Mouse (Mus musculus) forebrain, embryonic 14.5 days (tissue): ENCODE measurements around the gene Nlgn2. TPM values are rescaled to one million over a fixed set of nuclear protein-coding genes. Genes with fewer than 3 reads are reported as not detected.
A peak's percentile ranks its signal among the peaks of the same experiment; 100 is the strongest.

Experiments
- ATAC-seq: fragments of 200-750 bp; cut with Nextera tagmentation; 2 replicates; pipeline ENCODE4 v1.8.0; 2017; ENCODE audit warnings: mild to moderate bottlenecking, moderate library complexity
- DNase-seq: peaks from one replicate; pipeline ENCODE4 v3.0.0-alpha.2; 2015; ENCODE audit warnings: low spot score
- H3K27ac ChIP-seq: fragments of 300-500 bp; sonication (generic); 2 replicates; pipeline ENCODE4 v1.5.1; 2014; ENCODE audit warnings: low read depth, mild to moderate bottlenecking, control low read depth, low read length, moderate library complexity
- H3K27me3 ChIP-seq: fragments of 300-500 bp; sonication (generic); replicated peaks from 2 replicates; pipeline ENCODE4 v1.6.1; 2014; ENCODE audit warnings: low read length, control low read depth, mixed read lengths; ENCODE audit not compliant: control insufficient read depth, insufficient read depth
- H3K36me3 ChIP-seq: fragments of 300-500 bp; sonication (generic); 2 replicates; pipeline ENCODE4 v1.6.1; 2014; ENCODE audit warnings: low read length, control low read depth; ENCODE audit not compliant: control insufficient read depth, insufficient read depth
- H3K4me1 ChIP-seq: fragments of 300-500 bp; sonication (generic); 2 replicates; pipeline ENCODE4 v1.6.1; 2014; ENCODE audit warnings: antibody characterized with exemption, low read length, control low read depth; ENCODE audit not compliant: control insufficient read depth, insufficient read depth
- H3K4me2 ChIP-seq: fragments of 300-500 bp; sonication (generic); 2 replicates; pipeline ENCODE4 v1.6.1; 2014; ENCODE audit warnings: mild to moderate bottlenecking, control low read depth, low read length
- H3K4me3 ChIP-seq: fragments of 300-500 bp; sonication (generic); 2 replicates; pipeline ENCODE4 v1.5.1; 2014; ENCODE audit warnings: low read depth, low read length, control low read depth
- H3K9ac ChIP-seq: fragments of 300-500 bp; sonication (generic); 2 replicates; pipeline ENCODE4 v1.6.1; 2014; ENCODE audit warnings: mild to moderate bottlenecking, low read length, control low read depth, moderate library complexity
- H3K9me3 ChIP-seq: fragments of 300-500 bp; sonication (generic); replicated peaks from 2 replicates; pipeline ENCODE4 v1.6.1; 2016; ENCODE audit warnings: low read length, control low read depth, mixed read lengths; ENCODE audit not compliant: control insufficient read depth
- WGBS: fragments of 180-500 bp; shearing (Covaris S2); extraction: QIAGEN DNeasy Blood & Tissue Kit; methylation state at CpG from one replicate; pipeline ENCODE4 v1.1.7; 2014; 5-methylcytosine and 5-hydroxymethylcytosine counted together
- polyA plus RNA-seq: library from polyadenylated mRNA; unstranded; fragments of >200 nt; fragmentation: Nextera tagmentation; extraction: Ambion mirVana; gene quantifications from 2 replicates; pipeline ENCODE4 v1.2.1, GENCODE M21; 2014

The Nlgn2 gene
- polyA plus RNA-seq, 1 experiment from 2014 or later, result 15.7 TPM

GRCm38 (mm10) chr11:69880506-69880852 is 42.9 kb upstream of the Nlgn2 start:
- DNase-seq, result peak; percentile 71
- Histone ChIP-seq H3K9me3 (no peaks in the 10 kb centered on the region), H3K9ac (peak overlapping the region; percentile 51), H3K4me3 (peak overlapping the region; percentile 29), H3K27ac (peak overlapping the region; percentile 10; the same call in 1 of the 2 replicates), H3K4me1 (peaks cover 4% of the 10 kb centered on the region), H3K4me2 (peak overlapping the region; percentile 62), H3K27me3 (0 out of 2 replicates have a peak, but pooled peaks cover 7% of the 10 kb centered on the region), H3K36me3 (no peaks in the 10 kb centered on the region)
- peak; percentile 45 for ATAC-seq
- under 1% methylated on average over 18 of the region's 18 CpGs for WGBS

DNA sequence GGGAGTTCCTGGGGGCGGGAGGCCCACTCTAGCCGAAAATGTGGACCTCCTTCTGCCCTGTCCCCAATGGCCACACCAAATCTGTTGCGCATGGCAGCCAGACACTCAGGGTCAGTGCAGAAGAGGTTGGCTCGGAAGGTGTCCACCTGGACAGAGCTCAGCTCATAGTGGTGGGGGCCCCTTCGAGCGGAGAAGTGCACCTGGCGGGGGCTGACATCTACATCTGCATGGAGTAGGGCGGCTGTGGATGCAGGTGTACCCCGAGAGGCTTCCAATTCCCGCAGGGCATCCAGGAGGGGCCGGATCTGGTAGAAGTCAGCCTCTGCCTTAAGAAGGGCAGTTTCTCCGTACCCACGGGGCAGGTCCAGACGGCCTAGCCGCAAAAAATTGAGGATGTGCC is 42.1 kb upstream of the Nlgn2 start:
- H3K27ac ChIP-seq, result no peak overlapping the region
- 0 out of 2 replicates have a peak, but pooled peaks cover 7% of the 10 kb centered on the region for H3K27me3 ChIP-seq
- peak overlapping the region; percentile 62 for H3K4me2 ChIP-seq
- ATAC-seq (no peak), DNase-seq (no peak)
- 66% methylated on average over 15 of the region's 15 CpGs for WGBS
- H3K9me3 ChIP-seq, result no peaks in the 10 kb centered on the region
- H3K4me1 ChIP-seq, result peaks cover 4% of the 10 kb centered on the region
- H3K36me3 ChIP-seq, result no peaks in the 10 kb centered on the region
- H3K9ac ChIP-seq, result peak overlapping the region; percentile 10; the same call in 1 of the 2 replicates
- H3K4me3 ChIP-seq, result no peak overlapping the region

- ATAC-seq (no peak), DNase-seq (no peak)
- Histone ChIP-seq H3K27me3 (0 out of 2 replicates have a peak, but pooled peaks cover 7% of the 10 kb centered on the region), H3K4me2 (no peak overlapping the region), H3K4me3 (no peak overlapping the region), H3K4me1 (peaks cover 4% of the 10 kb centered on the region), H3K9me3 (no peaks in the 10 kb centered on the region), H3K9ac (no peak overlapping the region), H3K27ac (no peak overlapping the region), H3K36me3 (no peaks in the 10 kb centered on the region)
- 88% methylated on average over 6 of the region's 6 CpGs for WGBS
Measured at GRCm38 (mm10) chr11:69878952-69879351, 41.4 kb upstream of the Nlgn2 start.

DNA sequence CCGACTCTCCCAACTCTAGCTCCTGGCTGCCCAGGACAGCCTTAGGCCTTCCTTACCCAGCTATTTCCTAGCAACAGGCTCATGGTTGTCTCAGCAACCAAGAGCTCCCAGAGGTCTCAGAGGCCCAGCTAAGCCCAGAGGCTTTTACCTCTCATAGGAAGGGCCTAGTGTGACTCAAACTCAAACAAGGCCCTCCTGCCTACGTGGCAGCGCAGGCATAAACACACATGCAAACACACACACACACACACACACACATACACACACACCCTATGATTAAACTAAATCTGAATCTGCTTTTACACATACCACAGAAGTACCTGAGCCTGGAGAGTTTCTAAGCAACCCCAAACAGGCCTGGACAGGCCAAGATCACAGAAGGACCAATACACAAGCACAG is 40.8 kb upstream of the Nlgn2 start:
- no peak for DNase-seq
- no peaks in the 10 kb centered on the region for H3K36me3 ChIP-seq
- WGBS, result 91% methylated on average over 3 of the region's 3 CpGs
- H3K27me3 ChIP-seq, result 0 out of 2 replicates have a peak, but pooled peaks cover 7% of the 10 kb centered on the region
- H3K4me2 ChIP-seq, result no peak overlapping the region
- H3K9me3 ChIP-seq, result no peaks in the 10 kb centered on the region
- no peak overlapping the region for H3K4me3 ChIP-seq
- no peak for ATAC-seq
- H3K4me1 ChIP-seq, result peaks cover 4% of the 10 kb centered on the region
- H3K9ac ChIP-seq, result no peak overlapping the region
- H3K27ac ChIP-seq, result no peak overlapping the region

DNA sequence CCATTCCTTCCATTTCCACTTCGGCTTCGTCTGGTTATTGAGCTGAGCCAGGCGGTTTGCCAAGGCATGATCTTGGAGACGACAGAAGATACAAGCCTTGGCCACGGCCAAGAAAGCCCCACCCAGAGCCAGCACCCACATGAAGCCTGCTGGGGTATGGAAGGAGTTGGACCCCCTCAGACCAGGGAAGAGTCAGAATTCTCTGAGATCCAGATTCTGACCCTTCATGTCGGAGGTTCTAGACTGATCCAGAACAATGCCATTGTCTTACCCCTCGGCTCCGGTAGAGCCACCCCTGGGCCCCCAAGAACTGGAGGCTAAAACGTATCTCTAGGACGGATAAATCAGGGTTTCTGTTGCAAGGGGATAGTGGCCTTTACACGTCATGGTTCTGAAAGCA is 40.3 kb upstream of the Nlgn2 start, which contains the start of gene Tmem95:
Gene Tmem95 (minus strand): TSS at position 141 of the 400 bp plus-strand sequence.
- no peak for DNase-seq
- WGBS, result 88% methylated on average over 11 of the region's 11 CpGs
- Histone ChIP-seq H3K4me3 (no peak within 1 kb of the TSS), H3K36me3 (no peaks in the 10 kb centered on the region), H3K4me2 (peak within 1 kb of the TSS; percentile 33; the same call in 1 of the 2 replicates), H3K9ac (0 out of 2 replicates have a peak within 1 kb of the TSS, but pooled peaks have one; percentile 13), H3K4me1 (peaks cover 4% of the 10 kb centered on the region), H3K27ac (no peak within 1 kb of the TSS), H3K9me3 (no peaks in the 10 kb centered on the region), H3K27me3 (0 out of 2 replicates have a peak, but pooled peaks cover 7% of the 10 kb centered on the region)
- ATAC-seq, result no peak

DNA sequence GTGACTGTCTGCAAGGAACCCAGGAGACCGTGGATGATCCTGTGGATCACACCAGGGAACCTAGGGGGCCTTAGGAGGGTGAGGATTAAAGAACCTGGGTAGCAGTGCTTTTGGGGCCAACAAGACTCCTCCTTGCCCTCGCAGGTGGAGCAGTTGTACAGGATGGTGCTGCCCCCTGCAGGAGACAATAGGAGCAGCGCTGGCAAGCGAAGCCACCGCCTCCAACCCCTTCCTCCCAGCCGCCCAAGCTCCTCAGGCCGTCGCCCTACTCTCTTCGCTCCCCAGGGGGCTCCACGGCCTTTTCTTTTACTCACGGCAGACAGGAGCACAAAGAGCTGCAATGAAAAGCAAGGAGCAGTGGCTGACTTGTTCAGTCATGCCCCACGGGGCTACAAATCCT is 39.3 kb upstream of the Nlgn2 start:
- ATAC-seq (peak; percentile 33; the same call in 1 of the 2 replicates), DNase-seq (peak; percentile 84)
- Histone ChIP-seq H3K4me1 (peaks cover 4% of the 10 kb centered on the region), H3K4me3 (no peak overlapping the region), H3K27me3 (0 out of 2 replicates have a peak, but pooled peaks cover 7% of the 10 kb centered on the region), H3K9me3 (no peaks in the 10 kb centered on the region), H3K36me3 (no peaks in the 10 kb centered on the region), H3K27ac (no peak overlapping the region), H3K9ac (0 out of 2 replicates have a peak overlapping the region, but pooled peaks have one; percentile 13), H3K4me2 (peak overlapping the region; percentile 33; the same call in 1 of the 2 replicates)
- 1% methylated on average over 12 of the region's 12 CpGs for WGBS

DNA sequence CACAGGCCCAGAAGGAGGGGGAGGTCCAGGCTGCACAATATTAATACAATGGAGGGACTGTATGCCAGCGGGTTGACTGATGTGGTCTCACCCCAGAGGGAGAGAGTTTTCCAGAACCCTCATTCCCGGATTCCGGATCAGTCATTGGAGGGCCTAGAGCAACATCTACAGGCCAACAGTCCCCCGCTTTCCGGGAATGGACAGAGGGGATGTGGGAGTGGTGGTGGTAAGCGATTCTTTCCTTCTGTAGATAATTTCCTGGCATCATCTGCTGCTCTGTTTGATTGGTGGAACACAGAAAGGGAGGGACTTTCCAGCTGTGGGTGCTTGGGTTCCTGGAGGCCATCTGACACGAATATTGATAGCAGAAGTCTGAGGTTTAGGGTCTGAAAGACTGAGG is 38.6 kb upstream of the Nlgn2 start:
- H3K27me3 ChIP-seq, result 0 out of 2 replicates have a peak, but pooled peaks cover 7% of the 10 kb centered on the region
- no peak overlapping the region for H3K4me2 ChIP-seq
- ATAC-seq (no peak), DNase-seq (no peak)
- 69% methylated on average over 7 of the region's 7 CpGs for WGBS
- no peaks in the 10 kb centered on the region for H3K36me3 ChIP-seq
- no peak overlapping the region for H3K27ac ChIP-seq
- H3K9me3 ChIP-seq, result no peaks in the 10 kb centered on the region
- no peak overlapping the region for H3K4me3 ChIP-seq
- no peak overlapping the region for H3K9ac ChIP-seq
- H3K4me1 ChIP-seq, result peaks cover 4% of the 10 kb centered on the region

GRCm38 (mm10) chr11:69872451-69872850 is 34.9 kb upstream of the Nlgn2 start:
- ATAC-seq, result no peak
- Histone ChIP-seq H3K4me2 (no peak overlapping the region), H3K9me3 (no peaks in the 10 kb centered on the region), H3K27ac (no peak overlapping the region), H3K4me1 (no peaks in the 10 kb centered on the region), H3K4me3 (no peak overlapping the region), H3K36me3 (no peaks in the 10 kb centered on the region), H3K27me3 (no peaks in the 10 kb centered on the region), H3K9ac (no peak overlapping the region)
- no peak for DNase-seq
- whole genome bisulfite sequencing, result 77% methylated on average over 4 of the region's 4 CpGs

GRCm38 (mm10) chr11:69871822-69872221 is 34.2 kb upstream of the Nlgn2 start:
- no peak for ATAC-seq
- no peaks in the 10 kb centered on the region for H3K4me1 ChIP-seq
- WGBS, result 89% methylated on average over 7 of the region's 7 CpGs

More at GRCm38 (mm10) chr11:69871822-69872221, 34.2 kb upstream of the Nlgn2 start:
- no peak overlapping the region for H3K4me3 ChIP-seq
- H3K9ac ChIP-seq, result no peak overlapping the region
- H3K36me3 ChIP-seq, result no peaks in the 10 kb centered on the region
- no peaks in the 10 kb centered on the region for H3K9me3 ChIP-seq
- no peak for DNase-seq
- no peaks in the 10 kb centered on the region for H3K27me3 ChIP-seq
- H3K4me2 ChIP-seq, result no peak overlapping the region
- no peak overlapping the region for H3K27ac ChIP-seq
